Mouse (Mus musculus) frontal cortex, postnatal 36 days (tissue): ENCODE results near the gene Pigs.

Experiments used
- DNase-seq, 2 experiments: peaks; one replicate each; pipeline ENCODE4 v3.0.0; 2022; ENCODE audit warnings: low spot score in 2 of 2

Pigs gene

DNA sequence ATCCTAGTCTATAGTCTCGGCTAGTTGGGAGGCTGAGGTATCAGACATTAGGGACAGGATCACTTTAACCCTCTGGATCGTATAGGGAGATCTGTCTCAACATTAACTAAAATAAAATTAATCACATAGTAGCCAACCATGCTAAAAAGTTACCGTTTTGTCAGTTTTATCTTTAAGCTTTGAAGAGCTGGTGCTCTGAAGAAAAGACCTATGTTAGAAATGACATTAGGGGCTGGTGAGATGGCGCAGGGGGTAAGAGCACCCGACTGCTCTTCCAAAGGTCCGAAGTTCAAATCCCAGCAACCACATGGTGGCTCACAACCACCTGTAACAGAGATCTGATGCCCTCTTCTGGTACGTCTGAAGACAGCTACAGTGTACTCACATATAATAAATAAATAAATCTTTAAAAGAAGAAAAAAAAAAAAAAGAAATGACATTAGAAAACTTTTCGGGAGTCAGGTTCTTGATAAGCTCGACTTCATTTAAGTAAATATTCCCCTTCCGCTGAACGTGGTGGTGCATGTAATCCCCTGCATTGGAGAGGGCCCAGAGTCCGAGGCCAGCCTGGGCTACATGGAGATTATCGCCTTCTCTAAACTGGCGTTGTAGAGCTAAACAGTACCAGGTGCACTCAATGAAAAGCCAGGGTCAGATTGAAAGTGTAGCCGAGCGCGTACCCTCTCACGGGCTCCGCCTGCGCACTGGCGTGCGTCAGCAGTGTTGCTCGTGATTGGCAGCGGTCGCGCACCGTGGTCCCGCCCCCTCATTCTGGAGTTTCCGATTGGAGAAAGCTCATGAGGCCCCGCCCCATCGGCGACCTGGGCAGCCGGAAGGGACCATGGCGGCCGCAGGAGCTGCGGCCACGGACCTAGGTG, at the start of gene Pigs:
TSS of gene Pigs (plus strand) at position 782 of the 878 bp plus-strand sequence.
- peak; percentile 91 to 97 for DNase-seq

DNA sequence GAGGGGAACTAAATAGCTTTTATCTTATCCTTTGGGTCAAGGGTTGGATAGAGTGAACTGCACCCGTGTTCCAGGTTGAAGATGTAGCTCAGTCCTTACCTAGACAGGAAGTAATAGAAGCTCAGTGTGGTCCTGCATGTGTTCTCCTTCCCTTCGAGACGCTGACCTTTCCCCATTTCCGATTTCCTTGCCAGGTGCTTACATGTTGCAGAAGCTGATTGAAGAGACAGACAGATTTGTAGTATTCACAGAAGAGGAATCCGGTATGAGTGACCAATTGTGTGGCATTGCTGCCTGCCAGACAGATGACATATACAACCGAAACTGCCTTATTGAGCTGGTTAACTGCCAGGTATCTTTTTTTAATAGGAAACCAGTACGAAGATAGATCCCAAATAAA, 49.4 kb upstream of the Pigs start:
- DNase-seq, result no peak

GRCm38 (mm10) chr11:78279586-78279985, 48.6 kb upstream of the Pigs start:
- no peak for DNase-seq

DNA sequence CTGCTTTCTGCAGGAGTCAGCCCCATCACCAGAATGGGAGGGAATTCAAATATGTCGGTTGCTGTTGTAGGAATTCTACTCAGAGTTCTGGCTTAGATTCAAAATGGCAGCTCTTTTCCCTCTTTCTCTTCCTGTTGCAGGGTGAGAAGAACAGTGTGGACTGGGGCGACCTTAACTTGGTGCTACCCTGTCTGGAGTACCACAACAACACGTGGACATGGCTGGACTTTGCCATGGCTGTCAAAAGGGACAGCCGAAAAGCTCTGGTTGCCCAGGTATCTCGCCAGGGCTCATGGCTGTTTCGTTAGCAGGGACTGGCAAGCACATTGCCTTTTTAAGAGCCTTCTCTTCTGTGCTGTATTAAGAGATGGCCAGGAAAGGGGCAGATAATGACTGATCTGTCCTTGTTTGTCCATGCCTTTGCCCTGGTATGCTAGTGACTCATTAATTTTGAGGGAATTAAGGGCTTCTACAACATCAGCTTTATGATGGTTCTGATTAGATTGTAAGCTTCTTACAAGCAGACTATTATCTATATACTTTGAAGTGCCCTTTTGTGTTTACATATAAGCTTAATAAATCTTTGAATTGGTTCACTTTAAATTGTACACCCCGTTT, 39.0 kb upstream of the Pigs start:
- no peak for DNase-seq

GRCm38 (mm10) chr11:78290654-78291053, 37.6 kb upstream of the Pigs start, which contains the start of gene BC030499:
TSS of gene BC030499 (plus strand) at chr11:78290841.
- DNase-seq, result peak; percentile 54 to 69

DNA sequence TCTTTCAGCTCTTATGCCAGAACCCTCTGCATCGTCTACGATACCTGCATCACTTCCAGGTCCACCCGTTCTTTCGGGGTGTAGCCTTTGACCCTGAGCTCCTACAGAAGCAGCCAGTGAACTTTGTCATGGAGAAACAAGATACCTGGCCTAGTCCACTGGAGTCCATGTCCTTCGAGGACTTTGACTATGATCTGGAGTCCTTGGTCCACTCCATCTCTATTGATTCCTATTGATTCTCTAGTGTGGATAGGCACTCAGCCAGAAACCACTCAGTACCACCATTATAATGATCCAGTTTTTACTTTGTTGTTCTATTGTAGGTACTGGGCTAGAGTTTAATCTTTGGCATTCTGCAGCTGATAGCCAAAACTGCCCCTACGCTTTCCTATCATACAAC, 33.6 kb upstream of the Pigs start:
- no peak for DNase-seq

DNA sequence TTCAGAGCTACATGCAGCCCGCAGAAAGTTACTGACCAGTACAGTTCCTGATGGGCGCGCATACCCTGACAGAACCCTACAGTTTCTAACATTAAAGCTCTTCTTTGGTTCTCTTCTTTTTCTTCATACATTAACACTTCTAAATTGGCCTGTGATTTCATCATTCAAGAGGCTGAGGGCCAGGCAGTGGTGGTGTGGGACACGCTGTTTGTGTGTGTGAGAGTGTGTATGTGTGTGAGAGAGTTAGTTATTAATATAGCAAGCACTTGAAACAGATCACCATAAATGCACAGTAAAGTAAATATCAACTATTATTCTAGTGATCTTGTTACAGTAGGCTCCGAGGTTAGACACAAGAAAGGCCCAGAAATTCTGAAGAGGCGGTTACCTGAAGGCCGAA, 27.3 kb upstream of the Pigs start:
- DNase-seq, result no peak

GRCm38 (mm10) chr11:78301357-78302084, 26.7 kb upstream of the Pigs start, which contains the start of gene Spag5:
TSS of gene Spag5 (plus strand) at chr11:78301529.
- DNase-seq, result peak; percentile 88 to 93

DNA sequence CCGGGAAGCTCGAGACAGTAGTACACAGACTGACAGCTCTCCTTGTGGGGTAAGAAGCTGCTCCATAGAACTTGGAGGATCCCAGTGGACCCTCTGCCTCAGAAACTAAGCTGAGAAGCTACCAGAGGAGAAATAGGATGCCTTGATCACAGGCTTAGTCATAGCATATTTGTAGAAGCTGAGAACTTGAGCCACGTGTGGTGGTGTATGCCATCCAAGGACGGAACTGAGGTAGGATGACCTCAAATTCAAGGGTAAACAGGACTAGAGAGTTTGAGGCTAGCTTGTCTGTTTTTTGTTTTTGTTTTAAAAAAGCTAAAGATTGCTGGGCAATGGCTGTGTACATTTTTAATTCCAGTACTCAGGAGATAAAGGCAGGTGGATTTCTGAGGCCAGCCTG, 22.9 kb upstream of the Pigs start:
- no peak for DNase-seq

- no peak for DNase-seq
These were observed 17.2 kb upstream of the Pigs start for GRCm38 (mm10) chr11:78310861-78311511.

DNA sequence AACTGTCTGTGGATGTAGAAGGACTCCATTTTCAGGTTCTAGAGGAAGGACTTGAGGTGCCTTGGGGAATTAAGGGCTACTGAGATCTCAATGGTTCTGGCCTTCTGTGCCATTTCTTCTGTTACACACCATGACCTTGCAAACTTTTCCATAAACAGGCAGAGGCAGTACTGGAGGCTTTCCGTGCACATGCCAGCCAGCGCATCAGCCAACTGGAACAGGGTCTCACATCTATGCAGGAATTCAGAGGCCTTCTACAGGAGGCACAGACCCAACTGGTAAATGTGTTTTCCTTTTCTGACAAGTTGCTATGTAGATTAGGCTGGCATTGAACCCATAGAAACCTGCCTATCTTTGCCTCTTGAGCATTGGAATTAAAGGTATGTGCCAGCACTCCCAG, 14.6 kb upstream of the Pigs start:
- no peak for DNase-seq

- no peak for DNase-seq
These were observed 9.8 kb upstream of the Pigs start for GRCm38 (mm10) chr11:78318411-78318810.

GRCm38 (mm10) chr11:78322076-78322831, 6.0 kb upstream of the Pigs start:
- no peak for DNase-seq

DNA sequence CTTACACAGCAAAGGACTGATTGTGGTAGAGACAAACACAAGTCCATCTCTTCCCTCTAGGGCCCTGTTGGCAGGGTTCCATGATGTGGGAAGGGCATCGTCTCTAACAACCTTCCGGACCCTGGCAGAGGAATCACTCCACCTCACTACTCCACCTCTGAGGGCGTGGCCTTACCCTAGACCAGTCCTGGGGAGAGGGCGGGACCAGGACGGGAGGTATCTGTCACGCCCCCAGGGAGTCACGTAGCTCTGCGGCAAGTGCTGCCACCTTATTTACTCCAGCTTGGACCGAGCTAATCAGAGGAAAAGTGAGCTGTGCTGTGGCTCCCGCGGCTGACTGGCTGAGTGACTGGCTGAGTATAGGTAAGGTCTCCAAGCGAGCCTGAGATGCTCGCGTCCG, 5.4 kb upstream of the Pigs start, which contains the start of gene Aldoc:
TSS of gene Aldoc (plus strand) at position 109 of the 400 bp plus-strand sequence.
- DNase-seq, result peak; percentile 69 to 80

- peak in 1 of 2 experiments; percentile 41 for DNase-seq
These were observed 4.0 kb upstream of the Pigs start for GRCm38 (mm10) chr11:78324000-78324785.

DNA sequence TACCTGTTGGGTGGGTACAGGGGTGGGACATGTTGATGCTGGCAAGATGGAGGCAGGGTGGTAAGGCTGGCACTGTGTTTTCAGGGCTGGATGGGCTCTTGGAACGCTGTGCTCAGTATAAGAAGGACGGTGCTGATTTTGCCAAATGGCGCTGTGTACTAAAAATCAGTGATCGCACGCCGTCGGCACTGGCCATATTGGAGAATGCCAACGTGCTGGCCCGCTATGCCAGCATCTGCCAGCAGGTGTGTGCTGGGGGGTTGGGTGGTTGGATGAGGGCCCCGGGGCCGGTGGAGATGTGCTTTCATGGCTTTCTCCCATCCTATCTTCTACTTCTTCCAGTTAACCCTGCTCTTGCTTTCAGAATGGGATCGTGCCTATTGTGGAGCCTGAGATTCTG, 3.2 kb upstream of the Pigs start:
- DNase-seq, result no peak

DNA sequence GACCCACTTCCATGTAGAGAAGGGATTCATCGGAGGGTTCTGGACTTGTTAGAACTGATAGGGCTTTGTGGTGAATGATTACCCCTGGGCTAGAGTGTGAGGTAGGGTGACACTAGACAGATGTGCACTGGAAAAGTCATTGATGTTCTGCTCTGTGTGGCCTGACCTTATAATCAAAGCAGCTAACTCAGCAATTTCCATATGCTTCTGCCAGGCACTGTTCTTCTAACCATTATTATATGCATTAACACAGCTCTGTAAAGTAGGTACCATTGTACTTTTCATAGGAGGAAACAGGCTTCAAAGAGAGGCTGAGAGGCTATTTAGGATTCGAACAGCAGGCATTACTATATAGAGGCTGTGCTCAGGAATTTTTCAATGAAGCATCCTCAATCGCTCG, 1.0 kb upstream of the Pigs start:
- DNase-seq, result no peak

DNA sequence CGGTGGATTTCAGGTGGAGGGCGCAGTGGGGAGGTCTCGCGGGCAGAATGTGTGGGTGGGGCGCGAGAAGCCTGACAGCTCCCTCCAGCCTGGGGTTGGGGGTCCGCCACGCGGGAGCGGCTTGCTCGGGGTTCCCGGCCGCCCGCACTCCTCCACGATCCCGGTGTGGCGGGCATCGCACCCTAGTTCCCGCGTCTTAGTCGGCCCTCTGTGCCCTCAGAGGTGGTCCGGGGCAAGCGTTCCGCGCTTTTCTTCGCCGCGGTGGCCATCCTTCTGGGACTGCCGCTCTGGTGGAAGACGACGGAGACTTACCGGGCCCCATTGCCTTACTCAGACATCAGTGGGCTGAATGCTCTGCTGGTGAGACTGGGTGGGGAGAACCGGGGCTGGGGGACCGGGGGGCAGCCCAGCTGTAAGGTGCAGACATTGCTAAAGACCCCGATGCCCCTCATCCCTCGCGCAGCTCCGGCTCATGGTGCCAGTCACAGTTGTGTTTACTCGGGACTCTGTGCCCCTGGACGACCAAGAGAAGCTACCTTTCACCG, 369 bp downstream of the Pigs start:
- DNase-seq, result no peak

DNA sequence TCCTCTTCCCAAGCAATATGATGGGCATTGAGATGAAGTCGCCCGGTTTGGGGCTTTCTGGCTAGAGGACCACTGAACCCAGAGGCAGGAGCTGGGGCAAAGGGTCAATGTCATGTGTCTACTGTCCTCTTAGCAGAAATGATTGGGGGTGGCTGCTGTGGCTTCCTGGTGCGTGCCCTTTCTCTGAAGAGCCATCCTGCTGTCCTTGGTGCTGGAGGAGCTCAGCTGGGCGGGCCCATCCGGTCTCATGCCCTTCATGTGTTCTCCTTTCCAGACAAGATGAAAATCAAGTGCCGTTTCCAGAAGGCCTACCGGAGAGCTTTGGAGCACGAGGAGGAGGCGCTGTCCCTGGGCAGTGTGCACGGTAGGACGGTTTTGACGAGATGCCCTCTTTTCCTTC, 4.5 kb downstream of the Pigs start:
- no peak for DNase-seq

DNA sequence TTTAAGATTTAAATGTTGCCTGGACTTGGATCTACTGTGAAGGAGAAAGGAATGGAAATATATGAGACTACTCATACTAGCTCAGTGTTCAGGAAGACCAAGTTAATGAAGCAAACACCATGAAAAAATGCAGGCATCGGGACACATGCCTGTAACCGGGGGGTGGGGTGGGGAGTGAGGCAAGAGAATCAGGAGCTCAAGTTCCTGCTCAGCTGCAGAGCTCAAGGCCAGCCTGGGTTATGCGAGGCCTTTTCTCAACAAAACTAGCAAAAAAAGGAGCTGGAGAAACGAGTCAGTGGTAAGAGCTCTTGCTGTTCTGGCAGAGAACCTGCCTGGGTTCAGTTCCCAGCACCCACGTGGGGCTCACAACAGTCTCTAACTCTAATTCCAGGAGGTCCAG, 5.8 kb downstream of the Pigs start:
- DNase-seq, result no peak
